Mouse (Mus musculus) liver, adult 2 months (tissue): Measurements from ENCODE around the gene Osbp2.

Experiments
- CTCF ChIP-seq: fragments of 200-500 bp; IDR thresholded peaks from 2 replicates; pipeline ENCODE4 v1.5.1; 2011; ENCODE audit warnings: low read depth, low read length, control low read depth
- POLR2A ChIP-seq: fragments of 200-500 bp; IDR thresholded peaks from 2 replicates; pipeline ENCODE4 v1.6.1; 2011; ENCODE audit warnings: low read length, control low read depth; ENCODE audit not compliant: insufficient read depth; ENCODE audit errors: extremely low read depth

DNA sequence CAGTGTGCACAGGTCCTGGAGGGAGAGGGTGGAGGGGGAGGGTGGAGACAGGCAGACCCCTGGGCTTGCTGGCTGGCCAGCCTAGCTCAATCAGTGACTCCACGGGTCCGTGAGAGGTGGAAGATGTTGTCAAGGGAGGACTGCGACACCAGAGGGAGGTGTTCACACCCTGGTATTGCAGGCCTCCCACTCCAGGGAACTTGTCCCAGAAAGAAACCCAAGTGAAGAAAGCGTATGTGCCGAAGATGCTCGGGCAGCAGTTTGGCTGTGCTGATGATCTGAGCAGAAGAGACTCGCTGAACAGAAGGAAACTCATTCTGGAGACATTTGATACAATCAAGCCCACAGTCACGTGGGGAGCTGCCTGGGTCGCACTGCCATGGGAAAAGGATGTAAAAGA is 109.8 kb downstream of the Osbp2 start:
- no peak for TF ChIP-seq CTCF
- TF ChIP-seq POLR2A: no peak
